Mouse (Mus musculus) bone marrow, adult 2 months (tissue): ENCODE measurements around the gene Olfr748. TPM values are rescaled to one million over a fixed set of nuclear protein-coding genes. Genes with fewer than 3 reads are reported as not detected.
"Not testable (repeated sequence)": the region's sequence is repeated elsewhere in the genome, so short reads cannot be mapped to it uniquely, and the experiment has no call there.

ENCODE experiments used
- H3K27ac ChIP-seq: fragments of 200-500 bp; 2 replicates; pipeline ENCODE4 v1.5.1; 2012; ENCODE audit warnings: low read depth, mild to moderate bottlenecking, control low read depth, inconsistent platforms, low read length; ENCODE audit not compliant: control insufficient read depth, poor library complexity, insufficient read depth
- H3K4me1 ChIP-seq: fragments of 200-500 bp; 2 replicates; pipeline ENCODE4 v1.6.1; 2011; ENCODE audit warnings: low read length; ENCODE audit not compliant: control insufficient read depth, insufficient read depth
- H3K4me3 ChIP-seq: fragments of 200-500 bp; replicated peaks from 2 replicates; pipeline ENCODE3; 2011; ENCODE audit warnings: mild to moderate bottlenecking, low read depth, low read length, control low read depth; ENCODE audit not compliant: control insufficient read depth
- CTCF ChIP-seq: fragments of 200-500 bp; IDR thresholded peaks from 2 replicates; pipeline ENCODE4 v1.5.1; 2011; ENCODE audit warnings: low read length, control low read depth; ENCODE audit not compliant: control insufficient read depth, insufficient read depth
- POLR2A ChIP-seq: fragments of 200-500 bp; IDR thresholded peaks from 2 replicates; pipeline ENCODE4 v1.6.1; 2011; ENCODE audit warnings: low read depth, mild to moderate bottlenecking, control low read depth, low read length, borderline replicate concordance; ENCODE audit not compliant: control insufficient read depth
- WGBS: fragments of 180-500 bp; shearing (Covaris S2); methylation state at CpG from one replicate; pipeline ENCODE4 v1.1.7; 2018; 5-methylcytosine and 5-hydroxymethylcytosine counted together
- polyA plus RNA-seq: library from polyadenylated mRNA; stranded (reverse); fragments of >200 nt; gene quantifications from 2 replicates; pipeline ENCODE4 v1.2.4, GENCODE M21; 2011; ENCODE audit warnings: low replicate concordance; ENCODE audit not compliant: missing spikeins, insufficient read depth, insufficient read length

The Olfr748 gene
- not detected in 2 replicates for polyA plus RNA-seq

DNA sequence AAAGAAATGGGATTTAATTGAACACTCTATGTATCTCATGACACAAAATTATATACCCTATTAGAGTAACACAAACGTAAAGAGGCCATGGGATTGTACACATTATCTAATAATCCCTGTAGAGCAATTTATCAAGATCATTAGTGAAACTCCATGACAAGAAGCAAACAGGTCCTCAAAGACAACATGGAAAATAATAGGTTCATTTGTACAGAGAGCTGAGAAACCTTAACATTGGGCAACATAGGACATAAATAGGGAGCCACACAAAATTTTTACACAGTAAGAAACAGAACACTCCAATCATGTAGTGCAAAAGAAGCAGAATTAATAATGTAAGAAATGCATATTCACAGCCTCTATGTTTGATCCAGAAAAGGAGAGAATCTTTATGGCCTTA, at the start of gene Olfr748:
Gene Olfr748, plus strand, starts transcription at position 301 of the 400 bp plus-strand sequence.
- no peaks in the 10 kb centered on the region for H3K4me1 ChIP-seq
- 78% methylated on average over 1 of the region's 1 CpGs for WGBS
- H3K27ac ChIP-seq, result no peak within 1 kb of the TSS
- TF ChIP-seq CTCF (no peak), POLR2A (no peak)
- no peak within 1 kb of the TSS for H3K4me3 ChIP-seq

DNA sequence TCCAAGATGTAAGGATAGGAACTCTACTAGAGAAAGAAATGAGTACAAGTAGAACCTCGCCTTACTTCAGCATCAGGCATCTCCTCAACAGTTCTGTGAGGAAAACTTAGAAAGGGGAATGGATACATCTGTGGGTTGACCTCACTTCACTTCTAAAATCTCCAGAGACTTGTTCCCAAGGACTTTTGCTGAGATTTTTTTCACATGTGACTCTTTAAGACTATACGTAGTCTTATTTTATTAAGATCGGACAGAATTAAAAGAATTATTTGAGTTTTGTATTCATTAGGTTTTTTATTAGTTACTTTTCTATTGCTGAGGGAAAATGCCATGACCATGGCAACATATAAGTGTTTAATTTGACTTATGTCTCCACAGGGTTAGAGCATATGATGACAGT, 14.1 kb upstream of the Olfr748 start, which contains the start of gene Olfr747:
Gene Olfr747, minus strand, starts transcription at position 101 of the 400 bp plus-strand sequence.
- no peak within 1 kb of the TSS for H3K27ac ChIP-seq
- H3K4me1 ChIP-seq, result no peaks in the 10 kb centered on the region
- TF ChIP-seq POLR2A (no peak), CTCF (no peak)
- 83% methylated on average over 3 of the region's 3 CpGs for WGBS
- no peak within 1 kb of the TSS for H3K4me3 ChIP-seq

DNA sequence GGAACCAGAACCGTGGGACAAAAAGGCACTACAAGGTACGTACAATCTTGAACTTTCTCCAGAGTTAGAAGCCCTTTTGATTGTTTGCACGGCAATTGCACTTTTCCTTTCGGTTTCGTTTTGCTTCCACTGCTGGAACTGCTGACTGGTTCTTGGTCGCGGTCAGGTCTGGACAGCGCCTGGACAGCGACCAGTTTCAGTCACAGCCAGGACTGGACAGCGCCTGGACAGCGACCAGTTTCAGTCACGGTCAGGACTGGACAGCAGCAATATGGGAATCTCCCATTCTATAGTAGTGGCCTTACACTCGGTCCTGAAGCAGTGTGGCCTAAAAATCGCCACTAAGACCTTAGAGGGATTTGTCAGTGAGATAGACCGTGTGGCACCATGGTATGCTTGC, 12.7 kb downstream of the Olfr748 start:
- 86% methylated on average over 15 of the region's 15 CpGs for WGBS
- H3K27ac ChIP-seq, H3K4me1 ChIP-seq, H3K4me3 ChIP-seq: not testable (repeated sequence)

DNA sequence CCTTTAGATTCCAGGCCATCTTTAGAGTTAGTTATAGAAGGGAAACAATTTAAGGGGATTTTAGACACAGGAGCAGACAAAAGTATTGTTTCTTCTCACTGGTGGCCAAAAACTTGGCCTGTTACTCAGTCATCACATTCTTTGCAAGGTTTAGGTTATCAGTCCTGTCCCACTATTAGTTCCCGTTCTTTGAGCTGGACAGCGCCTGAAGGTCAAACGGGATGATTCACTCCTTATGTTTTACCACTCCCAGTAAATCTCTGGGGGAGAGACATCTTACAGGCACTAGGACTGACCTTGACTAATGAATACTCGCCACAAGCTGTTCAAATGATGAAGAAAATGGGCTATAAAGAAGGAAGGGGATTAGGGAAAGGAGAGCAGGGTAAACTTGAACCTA, 15.2 kb downstream of the Olfr748 start:
- not testable (repeated sequence) for H3K4me1 ChIP-seq, H3K27ac ChIP-seq, H3K4me3 ChIP-seq
- 87% methylated on average over 3 of the region's 4 CpGs for WGBS

DNA sequence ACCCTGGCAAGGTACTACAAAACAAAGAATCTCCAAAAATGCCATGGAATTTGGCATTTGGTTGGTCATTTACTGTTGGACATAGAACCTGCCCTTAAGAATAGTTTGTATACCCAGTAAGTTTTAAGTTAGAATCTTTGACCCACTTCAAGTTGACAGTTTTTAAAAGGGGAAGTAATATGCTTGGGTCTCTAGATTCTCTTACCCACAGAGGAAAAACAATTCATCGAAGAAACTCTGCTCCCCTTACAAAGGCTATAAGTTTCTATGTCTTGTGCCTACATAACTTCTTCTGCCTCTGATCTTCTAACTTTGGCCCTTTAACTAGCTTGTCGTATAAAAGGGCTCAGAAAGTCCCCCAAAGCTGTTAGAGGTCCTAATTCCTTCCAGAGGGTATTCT, 33.2 kb downstream of the Olfr748 start:
- H3K4me1 ChIP-seq, result no peaks in the 10 kb centered on the region
- no peak overlapping the region for H3K4me3 ChIP-seq
- TF ChIP-seq CTCF, result no peak
- no peak for TF ChIP-seq POLR2A
- H3K27ac ChIP-seq, result no peak overlapping the region
- WGBS, result 1% methylated on average over 2 of the region's 2 CpGs

DNA sequence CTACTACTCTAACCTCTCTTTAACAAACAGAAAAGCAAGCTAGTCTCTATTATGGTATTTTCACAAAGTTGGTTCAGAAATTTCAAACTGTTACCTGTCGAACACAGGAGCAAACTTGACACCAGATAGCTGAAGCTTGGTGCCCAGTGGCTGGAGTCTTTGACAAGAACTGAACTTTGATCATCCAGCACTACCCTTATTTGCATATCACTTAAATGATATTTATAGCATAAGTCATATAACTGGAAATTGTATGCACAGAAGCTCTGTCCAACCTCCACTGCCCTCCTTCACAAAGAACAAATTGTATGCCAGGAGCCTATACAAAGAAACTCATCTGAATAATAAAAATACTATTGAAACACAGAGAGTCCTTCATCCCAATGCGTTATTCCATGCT, 34.4 kb downstream of the Olfr748 start:
- TF ChIP-seq CTCF (no peak), POLR2A (no peak)
- WGBS, result 75% methylated on average over 2 of the region's 2 CpGs
- no peak overlapping the region for H3K27ac ChIP-seq

DNA sequence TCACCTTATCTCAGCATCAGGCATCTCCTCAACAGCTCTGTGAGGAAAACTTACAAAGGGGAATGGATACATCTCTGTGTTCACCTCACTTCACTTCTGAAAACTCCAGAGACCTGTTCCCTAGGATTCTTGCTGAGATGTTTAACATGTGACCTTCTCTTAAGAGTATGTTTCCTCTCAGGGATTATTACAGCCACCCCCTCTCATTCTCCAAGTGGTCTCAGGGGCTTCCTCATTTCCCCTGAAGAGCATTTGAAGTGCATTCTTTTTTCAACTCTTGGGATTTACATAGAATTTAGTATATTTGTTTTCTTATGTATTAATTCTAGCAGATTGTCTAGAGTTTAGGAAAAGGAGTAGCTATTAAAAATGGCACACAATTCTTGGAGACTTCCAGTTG, 37.8 kb downstream of the Olfr748 start, which contains the start of gene Olfr749:
Gene Olfr749, minus strand, starts transcription at position 101 of the 400 bp plus-strand sequence.
- no peak within 1 kb of the TSS for H3K27ac ChIP-seq
- no peak within 1 kb of the TSS for H3K4me3 ChIP-seq
- no peak for TF ChIP-seq CTCF
- no peak for TF ChIP-seq POLR2A
- no peaks in the 10 kb centered on the region for H3K4me1 ChIP-seq

More for the DNA sequence above, 34.4 kb downstream of the Olfr748 start:
- Histone ChIP-seq H3K4me3 (no peak overlapping the region), H3K4me1 (no peaks in the 10 kb centered on the region)

DNA sequence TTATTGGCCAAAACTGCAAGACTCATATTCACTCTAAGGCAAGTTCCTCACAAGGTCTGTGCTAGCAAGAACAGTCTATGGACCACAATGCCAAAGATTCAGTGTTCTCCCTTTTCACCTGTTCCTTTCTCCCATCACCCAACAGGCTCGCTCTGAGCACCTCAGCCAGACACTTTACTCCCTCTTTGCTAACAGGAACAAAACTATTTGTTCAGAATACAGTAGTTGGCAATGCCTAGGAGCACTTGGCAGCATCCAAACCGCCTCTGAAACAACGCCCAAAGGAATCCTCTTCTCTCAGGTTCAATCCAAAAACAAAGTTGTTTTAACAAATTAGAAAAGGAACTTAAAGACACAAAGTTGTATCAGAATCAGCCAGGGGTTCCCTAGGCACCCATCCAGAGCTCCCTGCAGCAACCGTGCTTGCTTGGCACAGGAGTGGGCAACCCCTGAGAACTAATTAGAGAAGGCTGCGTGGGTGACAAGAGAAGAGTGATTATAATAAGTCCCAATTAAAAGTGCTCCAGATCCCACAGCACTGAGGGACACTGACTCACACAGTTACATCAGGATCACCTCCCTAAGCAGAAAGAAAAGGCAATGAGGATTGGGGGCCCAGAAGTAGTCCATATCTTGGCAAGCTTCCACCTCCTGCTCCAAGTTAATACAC, 51.4 kb downstream of the Olfr748 start:
- H3K27ac ChIP-seq, result no peak overlapping the region
- H3K4me1 ChIP-seq, result no peaks in the 10 kb centered on the region
- TF ChIP-seq CTCF (no peak), POLR2A (no peak)
- WGBS, result 76% methylated on average over 5 of the region's 5 CpGs
- no peak overlapping the region for H3K4me3 ChIP-seq

Other genes starting within 250 kb of the Olfr748 start
- gene Olfr741, start 234.6 kb upstream of the Olfr748 start, polyA plus RNA-seq, result not detected in 2 replicates
- not detected in 2 replicates for gene Olfr742, start 203.8 kb upstream of the Olfr748 start, polyA plus RNA-seq
- not detected in 2 replicates for gene Olfr743, start 185.5 kb upstream of the Olfr748 start, polyA plus RNA-seq
- gene Olfr744, start 92.5 kb upstream of the Olfr748 start, polyA plus RNA-seq, result not detected in 2 replicates
- gene Olfr745, start 68.0 kb upstream of the Olfr748 start, polyA plus RNA-seq, result not detected in 2 replicates
- gene Olfr746, start 60.3 kb upstream of the Olfr748 start, polyA plus RNA-seq, result not detected in 2 replicates
- not detected in 2 replicates for gene Olfr747, start 14.2 kb upstream of the Olfr748 start, polyA plus RNA-seq
- not detected in 2 replicates for gene Olfr749, start 37.7 kb downstream of the Olfr748 start, polyA plus RNA-seq
- gene Ttc5, start 78.1 kb downstream of the Olfr748 start, polyA plus RNA-seq, result 17.8 and 28.7 TPM in 2 replicates
- gene Ccnb1ip1, start 100.4 kb downstream of the Olfr748 start, polyA plus RNA-seq, result not detected in 2 replicates
- gene Parp2, start 100.5 kb downstream of the Olfr748 start, polyA plus RNA-seq, result 24.4 and 40.2 TPM in 2 replicates
- 60.8 and 102 TPM in 2 replicates for gene Tep1, start 163.2 kb downstream of the Olfr748 start, polyA plus RNA-seq
- 0.29 TPM in 1 of 2 replicates, not detected in the other for gene Klhl33, start 190.1 kb downstream of the Olfr748 start, polyA plus RNA-seq
- gene Osgep, start 217.5 kb downstream of the Olfr748 start, polyA plus RNA-seq, result 43.6 and 67.6 TPM in 2 replicates
- gene Apex1, start 217.6 kb downstream of the Olfr748 start, polyA plus RNA-seq, result 18.1 and 41.6 TPM in 2 replicates
- gene Pip4p1, start 223.5 kb downstream of the Olfr748 start, polyA plus RNA-seq, result 33.3 and 67.6 TPM in 2 replicates
- 112 and 145 TPM in 2 replicates for gene Pnp, start 223.7 kb downstream of the Olfr748 start, polyA plus RNA-seq
- 21.3 TPM in 1 of 2 replicates, not detected in the other for gene Gm49342, start 237.1 kb downstream of the Olfr748 start, polyA plus RNA-seq
- gene Pnp2, start 248.6 kb downstream of the Olfr748 start, polyA plus RNA-seq, result 70.8 and 109 TPM in 2 replicates